Mouse (Mus musculus): ENCODE results near the gene Sorcs3. TPM values are rescaled to one million over a fixed set of nuclear protein-coding genes. Genes with fewer than 3 reads are reported as not detected.

The Sorcs3 gene
- total RNA-seq, 2 experiments from 2014 or later: 0.06 to 0.18 TPM

GRCm38 (mm10) chr19:48391551-48391950 lies 185.7 kb downstream of the Sorcs3 start:
- no peak for DNase-seq

GRCm38 (mm10) chr19:48404774-48405495 lies 199.1 kb downstream of the Sorcs3 start:
- DNase-seq: no peak

- no peak for DNase-seq
Observed at GRCm38 (mm10) chr19:48408221-48408620, 202.4 kb downstream of the Sorcs3 start.

- no peak for DNase-seq
Observed at GRCm38 (mm10) chr19:48411332-48411731, 205.5 kb downstream of the Sorcs3 start.

GRCm38 (mm10) chr19:48413836-48414235 lies 208.0 kb downstream of the Sorcs3 start:
- peak; percentile 45 for DNase-seq

GRCm38 (mm10) chr19:48418356-48418755 lies 212.5 kb downstream of the Sorcs3 start:
- DNase-seq: no peak

- DNase-seq: no peak
Observed at GRCm38 (mm10) chr19:48429263-48429662, 223.4 kb downstream of the Sorcs3 start.

GRCm38 (mm10) chr19:48429755-48430154 lies 223.9 kb downstream of the Sorcs3 start:
- no peak for DNase-seq

GRCm38 (mm10) chr19:48430328-48430727 lies 224.5 kb downstream of the Sorcs3 start:
- peak; percentile 23 for DNase-seq

- no peak for DNase-seq
Observed at GRCm38 (mm10) chr19:48438450-48438849, 232.6 kb downstream of the Sorcs3 start.

GRCm38 (mm10) chr19:48461141-48461540 lies 255.3 kb downstream of the Sorcs3 start:
- DNase-seq: peak; percentile 31

- no peak for DNase-seq
Observed at GRCm38 (mm10) chr19:48462426-48462825, 256.6 kb downstream of the Sorcs3 start.

GRCm38 (mm10) chr19:48463494-48463893 lies 257.7 kb downstream of the Sorcs3 start:
- no peak for DNase-seq

- no peak for DNase-seq
Observed at GRCm38 (mm10) chr19:48467471-48467870, 261.6 kb downstream of the Sorcs3 start.

GRCm38 (mm10) chr19:48469791-48470410 lies 264.1 kb downstream of the Sorcs3 start:
- no peak for DNase-seq

GRCm38 (mm10) chr19:48471927-48472326 lies 266.1 kb downstream of the Sorcs3 start:
- no peak for DNase-seq

- DNase-seq: no peak
Observed at GRCm38 (mm10) chr19:48475784-48476410, 270.1 kb downstream of the Sorcs3 start.

GRCm38 (mm10) chr19:48478864-48479263 lies 273.0 kb downstream of the Sorcs3 start:
- no peak for DNase-seq

- DNase-seq: no peak
Observed at GRCm38 (mm10) chr19:48482946-48483345, 277.1 kb downstream of the Sorcs3 start.

GRCm38 (mm10) chr19:48491111-48491510 lies 285.3 kb downstream of the Sorcs3 start:
- DNase-seq: no peak

GRCm38 (mm10) chr19:48503896-48504620 lies 298.2 kb downstream of the Sorcs3 start:
- no peak for DNase-seq

GRCm38 (mm10) chr19:48523803-48524202 lies 318.0 kb downstream of the Sorcs3 start:
- no peak for DNase-seq
